Mouse (Mus musculus) gastrocnemius, postnatal 25 days (tissue): ENCODE measurements around the gene Mfsd14b. TPM values are rescaled to one million over a fixed set of nuclear protein-coding genes. Genes with fewer than 3 reads are reported as not detected.

Source experiments
- DNase-seq: peaks from one replicate; pipeline ENCODE4 v3.0.0; 2022
- long read RNA-seq, 2 experiments: library from polyadenylated mRNA; stranded (forward); transcript quantifications; one replicate each; pipeline ENCODE4 v2.0.0; 2021
- total RNA-seq, 2 experiments: library from RNA; stranded (reverse); gene quantifications; 1 replicate in 1 of 2; 2 replicates in 1 of 2; pipeline ENCODE4 v1.2.3; 2021

The Mfsd14b gene
- 1 to 10 TPM; 7.5 to 8.3 TPM for total RNA-seq
- long read RNA-seq, experiment 1, partial matches to known transcripts: 0 of 5 reads
- long read RNA-seq, experiment 1, other reads (novel, unspliced or antisense): 1 of 5 reads
- long read RNA-seq, experiment 2, transcript Mfsd14b-203 (12 exons, 3,832 nt): major isoform, 15 of 16 reads
- long read RNA-seq, experiment 2, partial matches to known transcripts: 0 of 16 reads
- long read RNA-seq, experiment 2, other reads (novel, unspliced or antisense): 1 of 16 reads

DNA sequence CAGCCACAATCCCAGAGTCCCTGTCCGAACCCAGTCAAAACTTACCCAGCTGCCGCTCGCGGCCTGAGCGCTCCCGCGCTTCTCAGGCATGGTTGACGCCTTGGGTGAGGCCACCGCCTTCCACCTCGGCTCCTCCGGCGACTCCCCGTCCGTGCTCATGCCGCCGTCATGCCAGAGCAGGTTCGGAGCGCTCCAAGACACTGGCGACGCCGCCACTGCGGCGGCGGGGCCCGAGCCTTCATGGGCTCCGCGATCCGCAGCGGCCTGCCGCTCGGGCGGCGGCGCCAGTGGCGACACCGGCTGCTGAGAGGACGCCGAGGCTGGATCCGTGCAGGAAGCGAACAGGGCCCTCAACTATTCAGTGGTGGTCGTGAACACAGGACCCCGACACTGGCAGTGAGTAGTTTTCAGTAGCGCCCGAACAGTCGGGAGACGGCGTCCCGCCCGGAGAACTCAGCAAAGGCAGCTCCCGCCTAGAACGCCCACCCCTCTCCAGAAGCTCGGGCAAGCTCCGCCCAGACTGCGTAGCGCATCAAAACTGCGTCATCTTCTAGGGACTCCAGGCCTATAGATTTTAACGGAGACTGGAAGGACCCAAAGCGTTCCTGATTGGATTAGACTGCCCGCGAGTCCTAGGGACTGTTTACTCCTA is at the start of gene Mfsd14b:
TSS of gene Mfsd14b (minus strand) at position 517 of the 652 bp plus-strand sequence.
- peak; percentile 83 for DNase-seq

DNA sequence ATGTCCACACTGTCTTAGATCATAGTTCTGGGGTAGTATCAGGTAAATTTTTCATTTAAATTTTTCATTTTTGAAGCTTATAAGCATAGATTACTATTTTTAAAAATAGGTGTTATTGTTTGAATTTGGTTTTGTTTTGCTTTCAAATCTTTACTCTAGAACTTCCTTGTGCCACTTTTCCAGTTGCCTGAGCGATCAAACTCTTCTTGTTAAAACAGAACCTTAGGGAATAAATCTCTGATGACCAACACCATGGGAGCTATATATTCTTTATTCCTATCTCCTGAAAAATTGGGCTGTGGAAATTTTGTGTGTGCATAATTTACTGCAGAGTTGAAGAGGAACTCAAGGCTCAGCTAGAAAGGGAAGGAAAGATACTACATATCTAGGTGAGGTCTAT is 37.2 kb upstream of the Mfsd14b start, which contains the start of gene Olfr466:
TSS of gene Olfr466 (plus strand) at position 301 of the 400 bp plus-strand sequence.
- DNase-seq: no peak

DNA sequence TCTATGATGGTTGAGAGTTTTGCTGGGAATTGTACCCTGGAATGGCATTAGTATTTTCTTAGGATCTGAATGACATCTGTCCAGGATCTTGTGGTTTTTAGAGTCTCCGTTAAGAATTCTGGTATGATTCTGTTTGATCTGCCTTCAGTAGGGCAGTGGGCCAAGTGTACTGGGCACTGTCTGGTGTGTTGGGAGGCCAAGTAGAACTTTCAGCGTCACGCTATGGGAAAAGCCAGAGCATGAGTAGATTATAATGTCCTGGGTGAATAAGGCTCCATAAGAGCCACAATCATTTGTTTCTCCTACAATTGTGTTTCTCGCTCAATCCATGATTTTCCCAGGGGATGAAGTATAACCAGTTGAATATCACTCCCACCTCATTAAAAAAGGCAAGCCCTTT is 25.0 kb upstream of the Mfsd14b start, which contains the start of gene Olfr465-ps1:
TSS of gene Olfr465-ps1 (plus strand) at position 301 of the 400 bp plus-strand sequence.
- DNase-seq: no peak

DNA sequence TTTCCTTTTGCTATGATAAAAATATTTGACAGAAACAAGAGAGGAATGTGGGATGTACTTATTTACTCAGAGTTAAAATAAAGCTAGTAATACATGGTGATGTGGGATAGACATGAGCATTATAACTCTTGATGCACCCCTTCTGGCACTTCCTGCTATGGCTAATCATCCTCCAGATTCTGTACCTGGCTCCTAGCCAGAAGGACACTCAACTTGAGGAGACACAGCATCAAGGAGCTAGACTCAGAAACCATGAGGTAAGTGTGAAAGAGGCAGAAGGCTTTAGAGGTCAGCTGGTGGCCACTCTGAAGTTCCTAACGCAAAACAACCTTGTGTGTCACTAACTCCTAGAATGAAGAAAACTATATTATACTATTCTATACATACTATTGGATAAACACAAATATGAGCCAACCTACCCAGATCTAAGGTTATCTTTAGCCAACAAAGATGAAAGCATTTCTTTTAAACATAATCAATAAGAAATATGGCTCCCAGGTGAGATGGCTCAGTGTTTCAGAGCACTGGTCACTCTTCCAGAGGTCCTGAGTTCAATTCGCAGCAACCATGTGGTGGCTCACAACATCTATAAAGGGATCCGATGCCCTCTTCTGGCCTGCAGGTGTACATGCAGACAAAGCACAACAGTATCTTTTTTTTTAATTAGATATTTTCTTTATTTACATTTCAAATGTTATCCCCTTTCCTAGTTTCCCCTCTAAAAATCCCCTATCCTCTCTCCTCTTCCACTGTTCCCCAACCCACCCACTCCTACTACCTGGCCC is 14.5 kb upstream of the Mfsd14b start:
- no peak for DNase-seq

DNA sequence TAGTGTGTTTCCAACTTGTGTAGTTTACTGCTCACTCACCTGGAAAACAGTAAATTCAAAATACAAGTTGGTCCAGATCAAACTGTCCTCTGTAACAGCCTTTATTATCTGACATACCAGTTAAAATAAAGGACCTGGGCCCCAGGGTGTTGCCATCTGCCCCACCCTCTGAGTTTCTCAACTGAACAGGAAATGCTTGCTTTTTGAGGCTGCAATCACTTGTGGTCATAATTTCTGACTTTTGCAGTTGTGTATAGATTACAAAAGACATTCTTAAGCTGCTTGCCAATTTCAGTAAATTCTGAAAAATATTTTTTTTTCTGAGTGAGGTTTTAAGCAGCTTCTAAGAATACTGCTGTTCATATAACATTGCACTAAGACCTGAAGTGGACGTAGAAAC is 9.3 kb upstream of the Mfsd14b start:
- DNase-seq: no peak

DNA sequence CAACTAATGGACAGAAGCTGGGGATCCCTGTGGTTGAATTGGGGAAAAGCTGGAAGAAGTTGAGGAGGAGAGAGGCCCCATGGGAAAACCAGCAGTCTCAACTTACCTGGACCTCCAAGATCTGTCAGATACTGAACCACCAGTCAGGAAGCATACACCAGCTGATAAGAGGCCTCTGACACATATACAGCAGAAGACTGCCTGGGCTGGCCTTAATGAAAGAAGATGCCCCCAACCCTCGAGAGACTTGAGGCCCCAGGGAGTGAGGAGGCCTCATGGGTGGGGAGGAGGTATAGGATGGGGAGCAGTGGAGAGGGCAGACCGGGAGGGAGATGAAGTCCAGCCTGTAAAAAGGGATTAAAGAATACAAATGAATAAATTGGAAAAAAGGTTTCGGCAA is 8.2 kb upstream of the Mfsd14b start:
- no peak for DNase-seq

DNA sequence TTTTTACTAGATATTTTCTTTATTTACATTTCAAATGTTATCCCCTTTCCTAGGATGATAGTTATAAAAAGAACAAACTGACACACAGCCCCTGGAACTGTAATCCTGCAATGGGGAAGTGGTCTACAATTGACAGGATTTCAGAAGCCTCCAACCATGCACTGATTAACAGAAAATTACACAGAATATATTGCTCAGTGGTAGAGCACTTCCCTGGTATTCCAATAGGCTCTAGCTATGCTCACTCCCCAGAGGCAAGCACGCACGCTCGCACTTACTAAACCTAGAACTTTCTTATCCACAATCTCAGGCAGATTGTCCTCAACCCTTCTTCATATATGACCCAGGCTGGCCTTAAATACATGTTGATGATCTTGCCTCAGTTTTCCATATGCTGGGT is 464 bp upstream of the Mfsd14b start:
- no peak for DNase-seq

DNA sequence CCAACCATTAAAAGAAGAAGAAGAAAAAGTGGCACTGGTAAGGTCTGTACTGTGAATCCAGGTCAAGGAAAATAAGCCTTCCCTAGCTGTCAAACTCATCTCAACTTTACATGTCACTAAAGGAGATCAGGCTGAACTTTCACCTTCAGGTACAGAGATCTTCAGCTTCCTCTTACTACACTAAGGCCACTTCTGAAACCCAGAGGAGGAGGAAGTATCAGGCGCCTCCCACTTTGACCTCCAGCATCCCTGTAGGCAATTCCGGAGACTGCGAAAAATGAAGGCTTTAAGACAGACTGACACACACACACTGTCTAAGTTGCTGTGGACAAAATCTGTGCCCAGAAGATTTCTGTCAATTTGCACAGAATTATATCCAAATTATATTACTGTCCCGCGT is 814 bp downstream of the Mfsd14b start:
- DNase-seq: no peak

DNA sequence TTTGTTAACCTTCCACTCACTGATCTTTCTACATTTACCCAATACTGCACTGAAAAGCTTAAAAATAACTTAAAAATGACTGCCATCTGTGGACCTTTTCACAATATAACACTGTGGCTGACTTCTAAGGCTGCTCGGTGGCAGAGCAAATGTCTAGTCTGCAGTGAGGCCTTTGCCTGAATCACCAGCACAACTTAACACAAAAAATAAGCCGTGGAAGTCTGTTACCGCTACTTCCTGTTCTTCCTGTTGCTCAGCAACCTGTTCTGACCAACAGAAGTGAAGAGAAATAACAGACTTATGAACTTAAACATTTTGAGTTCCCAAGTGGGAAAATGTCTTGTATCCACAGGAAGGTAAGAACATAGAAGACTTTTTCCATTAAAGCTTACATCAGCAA is 11.5 kb downstream of the Mfsd14b start:
- no peak for DNase-seq

DNA sequence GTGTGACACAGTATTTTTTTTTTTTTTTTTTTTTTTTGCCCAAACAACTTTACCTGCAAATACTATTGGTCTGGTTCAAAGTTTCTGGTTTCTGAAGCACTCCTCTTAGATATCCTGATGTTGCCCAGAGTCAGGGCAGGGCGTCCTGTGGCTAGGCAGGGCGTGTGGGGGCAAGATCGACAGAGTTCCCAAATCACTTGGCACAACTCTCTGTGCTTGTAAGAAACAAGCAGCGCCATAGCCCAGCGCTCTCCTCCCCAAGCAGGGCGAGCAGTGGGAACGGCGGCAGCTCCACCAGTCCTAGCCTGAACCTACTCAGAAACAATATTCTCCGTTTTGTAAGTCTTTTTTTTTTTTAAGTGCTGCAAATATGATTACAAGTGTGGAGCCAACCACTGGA is 12.1 kb downstream of the Mfsd14b start:
- DNase-seq: no peak

DNA sequence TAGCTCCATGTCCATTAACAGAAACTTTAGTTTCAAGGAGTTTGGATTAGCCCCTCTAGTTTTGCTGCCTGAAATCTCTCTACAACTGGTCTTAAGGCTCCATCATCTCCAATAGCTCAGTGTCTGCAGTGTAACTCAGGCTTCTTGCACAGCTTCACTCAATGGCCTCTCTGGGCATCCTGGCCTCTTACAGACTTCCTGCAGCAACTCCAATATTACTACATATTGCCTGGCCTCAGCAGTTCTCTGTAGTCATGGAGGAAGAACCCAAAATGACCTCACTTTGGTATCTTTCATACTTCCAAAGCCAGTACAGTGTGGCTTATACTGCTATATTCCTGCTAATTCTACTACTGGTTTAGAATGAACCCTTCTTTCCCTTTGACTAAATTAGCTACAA is 15.8 kb downstream of the Mfsd14b start:
- no peak for DNase-seq

DNA sequence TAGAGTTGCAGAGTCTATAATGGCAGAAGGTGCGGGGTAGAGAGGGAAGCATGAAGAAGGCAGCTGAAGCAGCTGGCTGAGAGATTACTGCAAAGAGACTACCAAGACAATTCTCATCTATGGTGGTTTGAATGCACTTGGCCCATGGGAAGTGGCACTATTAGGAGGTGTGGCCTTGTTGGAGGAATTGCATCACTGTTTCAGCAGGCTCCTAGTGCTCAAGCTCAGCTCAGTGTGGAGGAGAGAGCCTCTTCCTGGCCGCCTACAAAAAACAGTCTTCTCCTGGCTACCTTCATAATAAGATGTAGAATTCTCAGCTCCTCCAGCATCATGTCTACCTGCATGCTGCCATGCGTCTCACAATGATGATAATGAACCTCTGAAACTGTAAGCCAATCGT is 16.9 kb downstream of the Mfsd14b start:
- no peak for DNase-seq

DNA sequence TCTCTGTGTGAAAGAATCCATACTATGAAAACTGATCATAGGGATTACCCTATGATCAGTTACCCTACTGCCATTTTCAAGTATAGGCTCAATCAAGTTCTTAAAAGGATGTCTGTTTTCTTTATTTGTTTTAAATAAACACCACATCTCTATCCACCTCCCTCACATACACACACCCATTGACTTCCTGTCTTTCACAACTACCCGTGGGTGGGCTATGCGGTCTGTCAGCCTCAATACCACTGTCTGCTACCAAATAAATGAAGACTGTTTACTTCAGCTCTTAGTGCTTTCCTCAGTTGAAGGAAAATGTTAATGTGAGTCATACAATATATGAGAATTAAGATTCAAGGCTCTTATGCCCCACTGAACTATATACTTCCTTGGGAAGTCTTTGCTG is 42.8 kb downstream of the Mfsd14b start:
- DNase-seq: no peak

DNA sequence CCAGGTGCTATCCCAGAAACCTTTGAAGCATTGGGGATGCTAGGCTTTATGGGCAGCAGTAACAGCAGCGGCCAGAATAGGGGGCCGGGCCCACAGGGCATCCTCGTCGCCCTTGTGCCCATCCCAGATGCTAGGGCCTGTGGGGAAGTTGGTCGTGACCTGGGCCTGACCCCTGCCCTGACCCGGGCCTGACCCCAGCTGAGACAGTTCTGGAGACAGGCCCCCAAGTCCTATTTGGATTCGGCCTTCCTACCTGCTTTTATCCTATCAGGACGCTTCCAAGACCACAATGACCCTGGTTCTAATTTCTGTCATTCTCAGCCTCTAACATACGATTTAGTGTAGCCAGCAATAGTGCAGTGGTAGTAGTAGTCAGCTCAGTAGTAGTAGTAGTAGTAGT is 60.1 kb downstream of the Mfsd14b start, which contains the start of gene Prss47:
TSS of gene Prss47 (minus strand) at position 101 of the 400 bp plus-strand sequence.
- no peak for DNase-seq

DNA sequence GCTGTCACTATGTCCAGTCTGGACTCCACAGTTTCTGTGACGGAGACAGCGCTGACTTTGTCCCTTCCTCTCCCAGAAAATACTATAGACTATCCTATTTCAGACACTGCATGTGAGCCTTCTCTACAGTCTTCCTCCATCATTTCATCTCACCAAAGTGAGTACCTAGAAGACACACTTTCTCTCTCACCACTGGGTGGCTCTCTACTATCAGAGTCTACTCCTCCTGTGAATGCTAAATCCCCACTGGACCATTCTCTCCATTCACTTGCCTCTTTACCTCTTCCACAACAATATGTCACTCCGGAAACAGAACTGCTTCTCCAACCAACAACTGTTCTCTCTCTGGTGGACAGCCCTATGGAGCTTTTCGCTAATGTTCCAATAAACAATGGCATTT is 77.7 kb downstream of the Mfsd14b start:
- no peak for DNase-seq

DNA sequence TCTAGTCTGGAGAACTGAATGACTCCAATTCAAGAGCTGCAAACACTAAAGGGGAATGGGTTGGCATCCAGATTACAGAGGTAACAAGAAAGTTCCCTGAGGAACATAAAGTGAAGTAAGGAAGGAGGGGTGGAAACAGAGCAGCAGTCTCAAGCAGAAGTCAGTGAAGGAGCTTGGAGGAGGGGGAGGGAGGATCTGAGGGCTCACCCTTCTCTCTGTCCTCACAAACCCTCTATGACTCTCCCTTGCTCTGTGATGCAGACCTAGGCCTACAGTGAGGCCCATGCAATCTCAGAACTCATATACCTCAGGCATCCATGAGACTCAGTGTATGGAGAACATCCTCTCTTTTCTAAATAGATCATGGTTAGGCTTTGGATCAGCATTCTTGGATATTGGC is 80.0 kb downstream of the Mfsd14b start, which contains the start of gene Spata31d1c:
TSS of gene Spata31d1c (plus strand) at position 301 of the 400 bp plus-strand sequence.
- DNase-seq: no peak

Other genes with a start within 250 kb of the Mfsd14b start
- not detected for gene Cntnap3, start 209.0 kb downstream of the Mfsd14b start, total RNA-seq
- gene Spata31, start 195.6 kb downstream of the Mfsd14b start, total RNA-seq: not detected
- not detected for gene Spata31d1c, start 79.9 kb downstream of the Mfsd14b start, total RNA-seq
- not detected for gene Prss47, start 60.2 kb downstream of the Mfsd14b start, total RNA-seq
- gene Olfr465-ps1, start 25.1 kb upstream of the Mfsd14b start, total RNA-seq: not detected
- gene Olfr466, start 37.3 kb upstream of the Mfsd14b start, total RNA-seq: not detected
- gene Nlrp4f, start 93.0 kb upstream of the Mfsd14b start, total RNA-seq: not detected
- gene Gm10775, start 146.6 kb upstream of the Mfsd14b start, total RNA-seq: not detected
- 10 to 100 TPM in 1 of 2 experiments, 1 to 10 TPM in 1; 8.4 to 10.6 TPM for gene Zfp369, start 165.8 kb upstream of the Mfsd14b start, total RNA-seq